Mouse (Mus musculus): ENCODE data around the gene Strip2.

GRCm38 (mm10) chr6:29931181-29931580 lies 14.4 kb downstream of the Strip2 start:
- TF ChIP-seq POLR2A (IDR thresholded peaks at IDR 0.05; ENCODE audit: insufficient read length, low read depth): no peak
- TF ChIP-seq POLR2AphosphoS2 (IDR thresholded peaks at IDR 0.05; ENCODE audit: insufficient read length, low read depth): no peak
- no peak for TF ChIP-seq E2F4 (IDR thresholded peaks at IDR 0.05; ENCODE audit: insufficient read depth)
- no peak for TF ChIP-seq MYOD1 (IDR thresholded peaks at IDR 0.05; ENCODE audit: control insufficient read depth in 1 of 3, insufficient read length in 2 of 3, low read depth in 2 of 3)
- no peak for TF ChIP-seq USF1 (IDR thresholded peaks at IDR 0.05; ENCODE audit: low read depth)
- no peak for TF ChIP-seq MAX (IDR thresholded peaks at IDR 0.05; ENCODE audit: low read depth)
- no peak for TF ChIP-seq MYOG (IDR thresholded peaks at IDR 0.05; ENCODE audit: control insufficient read depth in 1 of 3, insufficient read depth in 1 of 3, insufficient read length in 2 of 3, low read depth in 2 of 3)
- TF ChIP-seq TCF3 (IDR thresholded peaks at IDR 0.05; ENCODE audit: insufficient read length, low read depth): no peak
- TF ChIP-seq CEBPB (IDR thresholded peaks at IDR 0.05; ENCODE audit: insufficient read depth, poor library complexity, severe bottlenecking): no peak
